Mouse (Mus musculus) adrenal gland (tissue): Measurements from ENCODE around the gene Grik1.

Source experiments
- intact Hi-C: fragments of 180-260 bp; cut with DNase I; formaldehyde crosslinking; loops from one replicate; pipeline ENCODE4 v1.15.1; 2025
- long read RNA-seq, 2 experiments: library from polyadenylated mRNA; unstranded; transcript quantifications; one replicate each; pipeline ENCODE4 v2.0.0; 2020; ENCODE audit warnings: borderline replicate concordance in 1 of 2; ENCODE audit not compliant: insufficient replicate concordance in 1 of 2

The Grik1 gene
- long read RNA-seq, experiment 1 = 0 reads
- long read RNA-seq, experiment 2 = 0 reads

DNA sequence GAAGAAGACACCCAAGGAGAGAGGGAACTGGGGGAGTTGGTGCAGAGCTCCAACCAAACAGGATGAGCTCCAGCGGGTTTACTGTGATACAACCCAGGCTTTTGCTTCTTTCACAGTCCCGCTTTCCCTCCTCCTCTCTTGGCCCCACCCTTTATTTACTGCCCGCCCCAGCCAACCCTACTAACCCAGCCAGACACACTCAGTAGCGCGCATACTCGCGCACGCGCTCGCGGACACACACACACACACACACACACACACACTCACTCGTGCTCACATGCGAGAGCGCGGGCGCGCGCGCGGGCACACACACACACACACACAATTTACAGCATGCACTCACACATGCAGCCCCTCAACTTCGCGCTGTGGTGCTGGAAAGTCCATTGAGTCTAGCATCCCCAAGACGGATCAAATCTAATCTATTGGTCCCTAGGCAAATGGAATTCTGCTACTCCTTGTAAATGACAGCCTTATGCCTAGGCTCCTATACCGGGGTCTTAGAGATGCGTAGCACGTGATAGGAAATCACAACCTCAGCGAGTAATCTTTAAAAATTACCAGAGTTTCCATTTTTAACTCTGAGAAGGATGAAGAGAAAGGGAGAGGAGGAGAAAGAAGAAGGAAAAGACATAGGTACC lies at the start of gene Grik1:
Gene Grik1 (minus strand): TSS at position 134 of the 641 bp plus-strand sequence.
- intact Hi-C loops = no loop called here

DNA sequence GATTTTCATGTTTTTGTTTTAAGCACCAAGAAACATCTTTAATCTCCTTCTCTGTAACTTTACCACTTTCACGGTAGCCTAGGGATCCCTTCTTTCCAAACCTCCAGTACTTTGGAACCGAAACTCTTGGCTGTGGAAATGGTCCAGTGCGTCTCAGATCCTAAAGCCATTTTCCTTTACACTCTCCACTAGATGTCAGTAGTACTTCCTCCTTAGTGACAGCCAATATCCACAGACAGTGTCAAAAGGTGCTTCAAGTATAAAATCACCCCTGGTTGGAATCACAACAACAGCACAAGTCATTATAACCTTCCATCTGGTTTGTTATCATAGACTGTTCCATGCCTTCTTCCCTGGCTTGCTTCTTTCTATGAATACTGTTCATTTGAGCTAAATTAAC lies 4.1 kb upstream of the Grik1 start:
- intact Hi-C loops = no loop called here

- intact Hi-C loops = no loop called here
These were observed 514 bp downstream of the Grik1 start for GRCm38 (mm10) chr16:88289421-88290081.

DNA sequence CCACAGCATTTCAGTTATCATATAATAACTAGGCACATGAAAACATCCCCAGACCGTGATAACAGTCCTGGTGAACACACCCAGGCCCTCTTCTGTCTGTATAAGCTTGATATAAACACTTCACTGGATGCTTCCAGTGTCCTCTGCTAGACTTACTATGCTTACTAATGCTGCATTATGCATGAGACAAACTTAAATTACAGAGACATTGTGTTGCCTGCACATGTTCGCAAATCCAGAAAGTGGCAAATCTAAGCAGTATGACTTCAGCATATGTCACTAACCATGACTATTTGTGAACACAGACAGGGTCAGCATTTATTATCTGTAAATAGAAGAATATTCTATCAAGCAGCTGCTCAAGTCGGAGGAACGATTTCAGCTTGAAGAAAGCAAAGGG lies 31.7 kb downstream of the Grik1 start:
- intact Hi-C loops = no loop called here

DNA sequence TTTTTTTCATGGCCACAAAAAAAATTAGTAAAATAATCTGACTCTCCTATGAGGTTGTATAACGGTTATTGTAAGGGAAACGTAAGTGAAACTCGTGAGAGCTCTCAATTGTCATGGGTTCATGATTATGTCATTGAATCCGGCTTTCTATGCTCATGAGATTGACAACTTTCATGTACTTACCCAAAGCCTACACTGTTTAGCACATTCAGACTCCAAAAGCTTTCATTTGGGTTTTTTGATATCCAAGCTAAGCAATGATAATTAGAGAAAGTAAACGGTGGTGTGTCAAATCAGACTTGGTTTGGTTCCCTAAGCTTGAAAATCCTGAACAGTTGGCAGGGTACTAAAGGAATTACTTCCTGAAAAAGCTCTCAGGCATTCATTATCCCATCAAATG lies 33.0 kb downstream of the Grik1 start:
- intact Hi-C loops = no loop called here

DNA sequence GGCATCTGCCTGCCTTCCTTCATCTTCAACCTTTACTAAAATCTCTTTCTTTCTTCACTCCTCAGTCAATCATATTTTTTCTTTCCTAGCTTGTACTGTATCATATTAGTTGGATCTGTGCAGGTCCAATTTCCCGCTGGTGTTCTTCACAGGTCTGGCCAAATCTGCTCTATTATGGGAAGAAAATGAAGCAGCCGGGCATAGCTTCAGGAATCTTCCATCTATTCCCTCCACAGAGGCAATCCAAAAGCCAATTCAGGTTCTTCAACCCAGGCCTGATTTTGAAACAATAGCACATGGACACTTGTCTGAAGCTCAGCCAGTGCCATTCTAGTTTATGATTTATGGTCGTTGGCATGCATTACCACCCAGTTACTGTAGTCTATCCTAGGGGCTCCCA lies 34.0 kb downstream of the Grik1 start:
- intact Hi-C loops = no loop called here

GRCm38 (mm10) chr16:88252676-88253075 lies 37.4 kb downstream of the Grik1 start:
- intact Hi-C loops = no loop called here

- intact Hi-C loops = no loop called here
These were observed 39.0 kb downstream of the Grik1 start for GRCm38 (mm10) chr16:88251049-88251448.

GRCm38 (mm10) chr16:88249825-88250224 lies 40.2 kb downstream of the Grik1 start:
- intact Hi-C loops = no loop called here

DNA sequence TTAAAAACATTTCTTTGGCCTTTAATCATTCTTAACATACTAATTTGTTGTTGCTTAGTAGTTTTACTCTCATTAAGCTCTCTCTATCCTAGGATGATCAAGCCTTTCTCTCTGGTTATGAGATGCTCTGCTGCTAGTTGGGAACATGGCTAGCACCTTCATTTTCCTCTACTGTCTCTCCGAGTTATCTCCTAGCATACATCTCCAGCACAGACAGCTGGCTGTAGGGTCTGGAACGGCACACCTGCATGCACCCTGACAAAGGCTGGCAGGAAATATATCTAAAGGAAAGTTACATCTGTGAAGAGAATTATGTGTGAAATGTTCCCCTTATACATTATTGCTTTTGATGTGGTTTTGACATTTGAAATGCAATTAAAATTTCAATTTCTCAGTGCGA lies 42.5 kb downstream of the Grik1 start:
- intact Hi-C loops = no loop called here

- intact Hi-C loops = no loop called here
These were observed 45.4 kb downstream of the Grik1 start for GRCm38 (mm10) chr16:88244658-88245057.

DNA sequence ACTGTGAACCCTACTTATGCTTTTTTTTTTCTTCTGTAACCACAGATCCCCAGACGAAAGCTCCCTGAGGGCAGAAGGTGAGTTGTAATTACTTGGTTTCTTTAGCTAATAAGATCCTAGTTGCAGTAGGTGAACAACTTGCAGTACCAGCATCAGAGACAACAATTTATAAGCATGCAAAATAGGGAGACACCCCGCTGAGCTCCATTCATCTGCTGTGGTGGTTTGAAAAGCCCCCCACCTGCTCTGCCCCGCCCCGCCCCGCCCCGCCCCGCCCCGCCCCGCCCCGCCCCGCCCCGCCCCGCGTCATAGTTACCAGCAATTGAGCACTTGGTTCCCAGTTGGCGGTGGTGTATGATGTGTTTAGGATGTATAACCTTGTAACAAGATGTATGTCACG lies 64.4 kb downstream of the Grik1 start:
- intact Hi-C loops = no loop called here

- intact Hi-C loops = no loop called here
These were observed 68.1 kb downstream of the Grik1 start for GRCm38 (mm10) chr16:88221932-88222331.

- intact Hi-C loops = no loop called here
These were observed 77.5 kb downstream of the Grik1 start for GRCm38 (mm10) chr16:88212531-88212930.

DNA sequence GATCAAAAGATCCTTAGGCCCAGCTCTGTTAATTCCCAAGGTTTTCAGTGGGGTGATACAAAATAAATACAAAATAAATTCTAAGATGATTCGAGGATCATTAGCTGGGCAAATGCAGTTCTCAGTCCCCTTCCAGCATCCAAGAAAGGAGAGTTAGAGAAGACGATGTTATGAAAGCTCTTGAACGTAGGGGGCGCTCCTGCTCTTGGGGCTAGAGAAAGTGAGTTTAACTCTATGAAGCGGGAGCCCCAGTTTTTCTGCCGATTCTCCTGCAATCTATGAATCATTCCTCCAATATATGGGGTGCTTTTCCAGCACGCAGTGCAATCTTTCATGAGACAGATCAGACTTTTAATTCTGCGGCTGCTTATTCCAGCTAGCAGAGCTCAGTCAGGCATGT lies 78.2 kb downstream of the Grik1 start:
- intact Hi-C loops = no loop called here

GRCm38 (mm10) chr16:88204400-88204799 lies 85.7 kb downstream of the Grik1 start:
- intact Hi-C loops = loop anchor here (1.0 kb wide), 1 partner anchor 363 kb away; no protein-coding TSS in a partner anchor

- intact Hi-C loops = loop anchor here (1.0 kb wide), 1 partner anchor 363 kb away; no protein-coding TSS in a partner anchor
These were observed 86.1 kb downstream of the Grik1 start for GRCm38 (mm10) chr16:88203985-88204384.

- intact Hi-C loops = no loop called here
These were observed 102.5 kb downstream of the Grik1 start for GRCm38 (mm10) chr16:88187433-88188037.

DNA sequence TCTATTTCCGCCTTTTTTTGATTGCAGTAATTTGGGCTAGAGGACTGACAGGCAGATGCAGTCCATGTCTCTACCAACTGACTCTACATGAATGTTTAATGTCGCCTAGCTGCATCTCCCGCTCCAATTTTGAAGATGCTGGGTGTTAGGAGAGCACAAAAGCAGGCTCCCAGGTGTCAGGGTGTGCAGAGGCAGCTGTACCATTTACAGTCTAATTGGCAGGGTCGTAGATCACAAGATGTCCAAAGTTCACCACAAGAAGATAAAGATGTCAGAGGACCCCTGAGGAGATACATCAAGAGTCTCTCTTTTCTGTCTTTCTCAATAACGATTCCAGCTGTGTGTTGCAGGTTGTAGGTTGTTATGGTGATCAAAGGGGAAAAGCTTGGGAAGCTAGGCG lies 111.3 kb downstream of the Grik1 start:
- intact Hi-C loops = no loop called here

DNA sequence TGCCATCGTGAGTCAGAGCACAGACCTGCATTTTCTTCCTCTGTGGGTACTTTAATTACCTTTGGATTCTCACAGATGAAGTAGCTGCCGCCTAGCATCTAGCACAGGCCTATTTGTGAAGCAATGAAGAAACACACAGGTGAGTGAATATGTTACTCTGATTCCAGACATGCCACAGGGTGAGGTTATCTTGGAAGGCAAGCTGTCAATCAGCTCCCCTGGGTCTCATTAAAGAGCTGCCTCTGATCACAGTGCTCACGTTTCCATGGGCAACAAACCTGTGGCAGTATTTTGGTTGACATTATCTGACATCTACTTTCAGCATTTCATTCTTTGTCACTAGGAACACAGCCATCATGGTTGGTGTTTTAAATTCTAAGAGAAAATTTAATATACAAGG lies 112.7 kb downstream of the Grik1 start:
- intact Hi-C loops = no loop called here

DNA sequence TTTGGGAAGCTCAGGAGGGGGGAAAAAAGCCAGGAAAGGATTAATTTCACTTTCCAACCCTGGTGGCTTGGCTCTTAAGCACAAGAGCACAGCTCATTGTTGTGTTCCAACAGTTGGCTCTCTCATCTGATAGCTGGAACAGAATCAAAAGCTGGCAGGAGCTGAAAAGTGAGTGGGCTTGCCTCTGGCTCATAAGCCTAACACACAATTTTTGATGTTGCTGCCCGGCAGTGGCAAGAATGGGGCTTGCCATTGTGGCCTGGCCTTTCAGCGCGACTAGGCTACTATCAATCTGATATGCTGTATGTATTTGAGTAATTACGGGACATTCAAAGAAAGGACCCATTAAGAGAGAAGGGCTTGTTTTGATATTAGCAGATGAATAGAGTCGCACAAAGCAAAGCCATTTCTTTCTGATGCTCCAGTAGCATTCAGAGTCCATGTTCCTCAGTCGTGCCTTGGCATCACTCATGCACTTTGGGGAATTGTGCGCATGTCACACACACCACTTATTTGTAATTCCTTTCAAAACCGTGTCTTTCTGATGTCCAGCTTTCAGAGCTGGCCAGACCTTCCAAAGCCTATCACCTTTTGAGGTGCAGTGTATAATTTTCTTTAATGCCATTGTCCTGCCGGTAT lies 115.9 kb downstream of the Grik1 start:
- intact Hi-C loops = no loop called here

- intact Hi-C loops = no loop called here
These were observed 123.5 kb downstream of the Grik1 start for GRCm38 (mm10) chr16:88166547-88166946.
